Mouse (Mus musculus) forebrain, embryonic 11.5 days (tissue): ENCODE data around the gene Tomm40l. TPM values are rescaled to one million over a fixed set of nuclear protein-coding genes. Genes with fewer than 3 reads are reported as not detected.
A peak's percentile ranks its signal among the peaks of the same experiment; 100 is the strongest.

Source experiments
- ATAC-seq: fragments of 200-750 bp; cut with Nextera tagmentation; replicated peaks from 2 replicates; pipeline ENCODE4 v1.8.0; 2017; ENCODE audit warnings: moderate TSS enrichment; ENCODE audit not compliant: low FRiP score
- DNase-seq: peaks from one replicate; pipeline ENCODE4 v3.0.0-alpha.2; 2017; ENCODE audit warnings: low spot score
- H3K27ac ChIP-seq: fragments of 300-500 bp; sonication (generic); 2 replicates; pipeline ENCODE4 v1.5.1; 2014; ENCODE audit warnings: low read depth, low read length
- H3K27me3 ChIP-seq: fragments of 300-500 bp; sonication (generic); 2 replicates; pipeline ENCODE4 v1.6.1; 2014; ENCODE audit warnings: mild to moderate bottlenecking, low read length, mixed read lengths; ENCODE audit not compliant: control insufficient read depth, insufficient read depth
- H3K36me3 ChIP-seq: fragments of 300-500 bp; sonication (generic); 2 replicates; pipeline ENCODE4 v1.6.1; 2014; ENCODE audit warnings: mild to moderate bottlenecking, low read length, moderate library complexity, mixed read lengths; ENCODE audit not compliant: control insufficient read depth, insufficient read depth
- H3K4me1 ChIP-seq: fragments of 300-500 bp; sonication (generic); replicated peaks from 2 replicates; pipeline ENCODE4 v1.6.1; 2014; ENCODE audit warnings: low read length, mixed read lengths; ENCODE audit not compliant: control insufficient read depth, insufficient read depth
- H3K4me2 ChIP-seq: fragments of 300-500 bp; sonication (generic); 2 replicates; pipeline ENCODE4 v1.6.1; 2014; ENCODE audit warnings: low read depth, mild to moderate bottlenecking, low read length, moderate library complexity, mixed read lengths; ENCODE audit not compliant: severe bottlenecking
- H3K4me3 ChIP-seq: fragments of 300-500 bp; sonication (generic); 2 replicates; pipeline ENCODE4 v1.5.1; 2014; ENCODE audit warnings: low read depth, low read length
- H3K9ac ChIP-seq: fragments of 300-500 bp; sonication (generic); 2 replicates; pipeline ENCODE4 v1.6.1; 2014; ENCODE audit warnings: low read length
- H3K9me3 ChIP-seq: fragments of 300-500 bp; sonication (generic); 2 replicates; pipeline ENCODE4 v1.6.1; 2016; ENCODE audit warnings: low read length, mixed read lengths; ENCODE audit not compliant: control insufficient read depth
- WGBS: fragments of 180-500 bp; shearing (Covaris S2); extraction: QIAGEN DNeasy Blood & Tissue Kit; methylation state at CpG from one replicate; pipeline ENCODE4 v1.1.7; 2014; 5-methylcytosine and 5-hydroxymethylcytosine counted together
- polyA plus RNA-seq: library from polyadenylated mRNA; unstranded; fragments of >200 nt; fragmentation: Nextera tagmentation; extraction: Ambion mirVana; gene quantifications from 2 replicates; pipeline ENCODE4 v1.2.1, GENCODE M21; 2014

The Tomm40l gene
- polyA plus RNA-seq, 1 experiment from 2014 or later = 31.6 TPM

GRCm38 (mm10) chr1:171263666-171264461 is 41.5 kb upstream of the Tomm40l start:
- Histone ChIP-seq H3K27me3 (no peaks in the 10 kb centered on the region), H3K4me3 (no peak overlapping the region), H3K36me3 (no peaks in the 10 kb centered on the region), H3K9ac (no peak overlapping the region), H3K4me2 (no peak overlapping the region), H3K4me1 (no peaks in the 10 kb centered on the region), H3K27ac (no peak overlapping the region), H3K9me3 (no peaks in the 10 kb centered on the region)
- no peak; the same call in 1 of the 2 replicates for ATAC-seq
- DNase-seq = no peak
- 86% methylated on average over 3 of the region's 3 CpGs for WGBS

GRCm38 (mm10) chr1:171263185-171263611 is 40.9 kb upstream of the Tomm40l start:
- H3K4me2 ChIP-seq = peak overlapping the region; percentile 46; the same call in 1 of the 2 replicates
- DNase-seq (no peak), ATAC-seq (peak; percentile 87)
- H3K9me3 ChIP-seq = no peaks in the 10 kb centered on the region
- H3K4me1 ChIP-seq = no peaks in the 10 kb centered on the region
- 0% methylated on average over 2 of the region's 2 CpGs for WGBS
- peak overlapping the region; percentile 14 for H3K4me3 ChIP-seq
- no peak overlapping the region for H3K9ac ChIP-seq
- H3K27me3 ChIP-seq = no peaks in the 10 kb centered on the region
- H3K27ac ChIP-seq = no peak overlapping the region
- no peaks in the 10 kb centered on the region for H3K36me3 ChIP-seq

GRCm38 (mm10) chr1:171262594-171263130 is 40.3 kb upstream of the Tomm40l start:
- no peaks in the 10 kb centered on the region for H3K27me3 ChIP-seq
- H3K4me1 ChIP-seq = no peaks in the 10 kb centered on the region
- 12% methylated on average over 8 of the region's 8 CpGs for WGBS
- ATAC-seq (peak; percentile 45), DNase-seq (peak; percentile 55)
- H3K4me3 ChIP-seq = peak overlapping the region; percentile 14
- H3K4me2 ChIP-seq = peak overlapping the region; percentile 46
- H3K9ac ChIP-seq = no peak overlapping the region; the same call in 1 of the 2 replicates
- H3K27ac ChIP-seq = peak overlapping the region; percentile 25; the same call in 1 of the 2 replicates
- no peaks in the 10 kb centered on the region for H3K36me3 ChIP-seq
- H3K9me3 ChIP-seq = no peaks in the 10 kb centered on the region

- Histone ChIP-seq H3K4me1 (no peaks in the 10 kb centered on the region), H3K4me2 (no peak overlapping the region), H3K4me3 (no peak overlapping the region), H3K36me3 (no peaks in the 10 kb centered on the region; the same call in 1 of the 2 replicates), H3K27me3 (no peaks in the 10 kb centered on the region), H3K9ac (no peak overlapping the region), H3K27ac (no peak overlapping the region), H3K9me3 (no peaks in the 10 kb centered on the region)
- ATAC-seq (no peak), DNase-seq (no peak)
- WGBS = 83% methylated on average over 3 of the region's 3 CpGs
Observed at GRCm38 (mm10) chr1:171260316-171260715, 38.0 kb upstream of the Tomm40l start.

GRCm38 (mm10) chr1:171258921-171259320 is 36.6 kb upstream of the Tomm40l start:
- no peak overlapping the region for H3K4me3 ChIP-seq
- no peak overlapping the region for H3K4me2 ChIP-seq
- no peaks in the 10 kb centered on the region for H3K27me3 ChIP-seq
- H3K27ac ChIP-seq = no peak overlapping the region
- no peaks in the 10 kb centered on the region for H3K4me1 ChIP-seq
- H3K36me3 ChIP-seq = no peaks in the 10 kb centered on the region; the same call in 1 of the 2 replicates
- DNase-seq (no peak), ATAC-seq (no peak)
- H3K9me3 ChIP-seq = no peaks in the 10 kb centered on the region
- no peak overlapping the region for H3K9ac ChIP-seq
- whole genome bisulfite sequencing = 80% methylated on average over 17 of the region's 17 CpGs

- DNase-seq = no peak
- no peak overlapping the region for H3K4me2 ChIP-seq
- WGBS = 90% methylated on average over 9 of the region's 9 CpGs
- H3K36me3 ChIP-seq = no peaks in the 10 kb centered on the region; the same call in 1 of the 2 replicates
- H3K9ac ChIP-seq = no peak overlapping the region
- H3K9me3 ChIP-seq = no peaks in the 10 kb centered on the region
- no peak overlapping the region for H3K27ac ChIP-seq
- ATAC-seq = no peak
- H3K27me3 ChIP-seq = no peaks in the 10 kb centered on the region
- H3K4me3 ChIP-seq = no peak overlapping the region
- H3K4me1 ChIP-seq = no peaks in the 10 kb centered on the region; the same call in 1 of the 2 replicates
Observed at GRCm38 (mm10) chr1:171257781-171258180, 35.5 kb upstream of the Tomm40l start.

GRCm38 (mm10) chr1:171256937-171257548 is 34.7 kb upstream of the Tomm40l start:
- H3K4me1 ChIP-seq = peaks cover 6% of the 10 kb centered on the region; the same call in 1 of the 2 replicates
- ATAC-seq (peak; percentile 29; the same call in 1 of the 2 replicates), DNase-seq (peak; percentile 75)
- H3K27ac ChIP-seq = no peak overlapping the region
- 69% methylated on average over 15 of the region's 15 CpGs for WGBS
- no peak overlapping the region for H3K9ac ChIP-seq
- no peaks in the 10 kb centered on the region for H3K27me3 ChIP-seq
- no peak overlapping the region for H3K4me3 ChIP-seq
- no peaks in the 10 kb centered on the region for H3K9me3 ChIP-seq
- no peak overlapping the region for H3K4me2 ChIP-seq
- H3K36me3 ChIP-seq = no peaks in the 10 kb centered on the region; the same call in 1 of the 2 replicates

- no peaks in the 10 kb centered on the region for H3K9me3 ChIP-seq
- H3K9ac ChIP-seq = no peak overlapping the region
- ATAC-seq (no peak), DNase-seq (no peak)
- H3K36me3 ChIP-seq = no peaks in the 10 kb centered on the region; the same call in 1 of the 2 replicates
- peaks cover 10% of the 10 kb centered on the region; the same call in 1 of the 2 replicates for H3K4me1 ChIP-seq
- no peak overlapping the region for H3K27ac ChIP-seq
- WGBS = 90% methylated on average over 24 of the region's 24 CpGs
- H3K4me3 ChIP-seq = no peak overlapping the region
- no peaks in the 10 kb centered on the region for H3K27me3 ChIP-seq
- H3K4me2 ChIP-seq = no peak overlapping the region
Observed at GRCm38 (mm10) chr1:171256095-171256818, 33.9 kb upstream of the Tomm40l start.
